Mouse (Mus musculus) gastrocnemius, postnatal 4 days (tissue): ENCODE data around the gene Jag2. TPM values are rescaled to one million over a fixed set of nuclear protein-coding genes. Genes with fewer than 3 reads are reported as not detected.

Experiments
- DNase-seq, 2 experiments: peaks; one replicate each; pipeline ENCODE4 v3.0.0; 2021 to 2022; ENCODE audit warnings: low spot score in 2 of 2, mixed read lengths in 2 of 2
- microRNA-seq: library from miRNA; unstranded; fragments of <30 nt; microRNA quantifications from one replicate; pipeline ENCODE4 v1.2.0, GENCODE M21; 2021
- total RNA-seq, 2 experiments: library from RNA; stranded (reverse); gene quantifications; 2 replicates each; pipeline ENCODE4 v1.2.3; 2021

Jag2 gene
- total RNA-seq, 2 experiments from 2014 or later = 60.4 to 60.8 TPM

GRCm38 (mm10) chr12:112871272-112871671, 58.3 kb downstream of the Jag2 start:
- no peak for DNase-seq

GRCm38 (mm10) chr12:112870775-112871174, 58.8 kb downstream of the Jag2 start:
- no peak for DNase-seq

GRCm38 (mm10) chr12:112869783-112870204, 59.8 kb downstream of the Jag2 start:
- DNase-seq = no peak

GRCm38 (mm10) chr12:112868178-112869087, 61.1 kb downstream of the Jag2 start, which contains the start of gene Gpr132:
Gene Gpr132 (minus strand): TSS chr12:112868228.
- DNase-seq = no peak

DNA sequence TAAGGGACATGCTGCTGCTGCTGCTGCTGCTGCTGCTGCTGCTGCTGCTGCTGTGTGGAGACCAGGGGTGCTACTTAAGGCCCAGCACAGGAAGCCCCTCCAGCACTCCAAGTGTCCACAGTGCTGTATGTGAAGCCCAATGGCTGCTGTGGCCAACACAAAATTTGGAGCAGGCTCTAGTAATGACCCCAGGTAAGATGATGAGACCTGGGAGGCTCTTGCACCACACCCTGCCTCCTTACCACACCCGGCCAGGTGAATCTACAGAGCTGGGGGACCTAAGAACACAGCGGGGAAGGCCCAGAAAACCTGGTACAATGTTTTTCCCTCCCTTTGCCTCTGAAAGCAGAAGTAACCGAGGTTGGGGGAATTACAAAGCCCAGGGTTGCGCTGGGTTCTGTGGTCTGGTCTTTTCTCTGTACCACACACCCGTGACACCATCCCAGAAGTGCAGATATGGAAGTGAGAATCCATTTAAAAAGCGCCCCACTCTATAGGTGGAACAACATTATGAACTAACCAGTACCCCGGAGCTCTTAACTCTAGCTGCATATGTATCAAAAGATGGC, 62.4 kb downstream of the Jag2 start:
- DNase-seq = no peak

DNA sequence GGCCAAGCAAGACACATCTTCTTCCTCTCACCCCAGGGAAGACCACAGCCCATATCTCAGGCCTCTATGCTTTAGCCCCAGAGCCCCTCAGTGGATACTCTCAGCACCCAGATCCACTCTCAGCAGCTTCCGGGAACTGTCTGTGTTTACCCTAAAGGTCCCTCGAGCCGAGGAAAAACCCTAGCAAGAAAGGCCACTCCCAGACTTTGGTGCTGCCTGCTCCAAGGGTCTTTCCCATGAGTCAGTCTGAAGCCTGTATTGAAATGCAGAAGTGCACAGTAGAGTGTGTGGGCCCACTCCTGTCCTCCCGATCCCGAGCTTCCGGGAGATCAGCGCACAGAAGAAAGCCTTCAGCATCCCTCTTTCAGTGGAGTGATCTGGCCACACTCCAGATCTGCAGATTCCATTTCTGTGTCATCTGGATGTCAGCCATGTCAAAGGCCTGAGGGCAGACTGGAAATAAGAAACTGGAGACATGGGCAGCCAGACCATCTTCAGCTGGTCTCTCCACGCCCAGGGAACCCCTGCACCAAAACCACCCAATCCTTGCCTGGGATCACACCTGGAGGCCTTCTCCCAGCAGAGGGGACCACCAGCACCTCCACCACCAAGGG, 63.0 kb downstream of the Jag2 start:
- no peak for DNase-seq

GRCm38 (mm10) chr12:112864804-112865203, 64.8 kb downstream of the Jag2 start:
- DNase-seq = no peak

GRCm38 (mm10) chr12:112861911-112862321, 67.7 kb downstream of the Jag2 start:
- DNase-seq = no peak

GRCm38 (mm10) chr12:112860765-112861164, 68.8 kb downstream of the Jag2 start:
- DNase-seq = no peak

DNA sequence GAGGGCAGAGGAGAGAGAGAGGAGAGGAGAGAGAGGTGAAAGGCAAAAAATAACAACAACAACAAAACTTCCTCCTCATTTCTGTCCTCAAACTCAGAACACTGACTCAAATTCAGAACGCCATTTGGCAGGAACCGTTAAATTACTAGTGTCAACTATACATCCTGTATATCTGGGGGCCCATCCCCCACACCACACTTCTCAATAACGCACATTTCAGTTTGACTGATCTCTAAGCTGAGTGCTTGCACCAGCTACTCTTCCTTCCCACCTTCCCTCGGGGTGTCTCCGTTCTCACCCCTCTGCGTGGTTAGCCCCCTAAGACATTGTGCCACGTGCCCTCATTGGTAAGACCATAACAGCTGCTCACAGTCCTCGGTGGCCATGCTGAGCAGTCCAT, 69.6 kb downstream of the Jag2 start:
- no peak for DNase-seq

DNA sequence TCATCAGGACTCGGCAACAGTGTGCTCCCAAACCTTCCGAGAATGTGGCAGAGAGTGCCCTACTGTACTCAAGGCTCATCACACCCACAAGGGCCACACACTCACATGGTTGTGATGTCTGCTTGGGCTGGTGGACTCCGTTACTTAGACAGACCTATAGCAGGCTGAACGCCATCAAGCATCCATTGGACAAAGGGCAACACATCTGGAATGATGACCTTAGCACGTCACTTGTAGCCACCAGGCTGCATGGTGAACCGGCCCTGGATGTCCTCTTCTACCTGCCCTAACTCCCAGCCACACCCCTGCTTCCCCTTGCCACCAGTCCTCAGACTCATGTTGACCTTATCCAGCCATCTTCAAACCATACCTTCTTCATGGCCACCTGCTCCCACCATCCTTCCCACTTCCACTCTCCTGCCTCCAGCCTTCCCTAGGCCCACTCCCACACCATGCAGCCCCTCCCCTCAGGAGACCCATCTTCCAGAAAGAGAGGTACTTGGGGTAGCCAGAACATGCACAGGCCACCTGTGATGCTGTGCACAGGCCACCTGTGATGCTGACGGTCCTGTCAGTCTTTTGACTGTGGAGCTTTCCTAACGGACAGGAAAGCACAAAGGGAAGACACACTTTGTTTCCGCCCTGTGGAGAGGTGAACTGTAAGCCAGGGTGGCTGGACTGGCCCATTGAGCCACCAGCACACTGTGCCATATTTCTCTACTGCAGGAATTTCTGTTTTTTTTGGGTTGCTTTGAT, 70.8 kb downstream of the Jag2 start:
- DNase-seq = no peak

Small RNA genes within 50 kb of the gene (microRNA-seq; reads per million reads assigned to microRNA genes)
- 1.1 reads per million for gene Mir6941

Other genes starting within 250 kb of the Jag2 start
- 10 to 100 TPM; 10.2 to 11.4 TPM for gene Cep170b, start 209.3 kb downstream of the Jag2 start, total RNA-seq
- gene Pld4, start 169.1 kb downstream of the Jag2 start, total RNA-seq = 10 to 100 TPM; 12.5 TPM
- 10 to 100 TPM; 26.7 to 32.1 TPM for gene Ahnak2, start 127.1 kb downstream of the Jag2 start, total RNA-seq
- gene Clba1, start 120.8 kb downstream of the Jag2 start, total RNA-seq = 1 to 10 TPM in 1 of 2 experiments, under 1 TPM in 1; 0.96 to 1.4 TPM
- 10 to 100 TPM; 17.1 to 20.6 TPM for gene Cdca4, start 100.4 kb downstream of the Jag2 start, total RNA-seq
- under 1 TPM; 0.10 to 0.18 TPM for gene Gpr132, start 61.5 kb downstream of the Jag2 start, total RNA-seq
- gene Nudt14, start 12.3 kb upstream of the Jag2 start, total RNA-seq = 10 to 100 TPM; 23.7 to 27.2 TPM
- gene Btbd6, start 46.7 kb upstream of the Jag2 start, total RNA-seq = 10 to 100 TPM; 18.4 to 19.4 TPM
- gene Brf1, start 70.9 kb upstream of the Jag2 start, total RNA-seq = 10 to 100 TPM; 44.2 to 52.2 TPM
- 10 to 100 TPM; 81.4 to 82.4 TPM for gene Pacs2, start 84.7 kb upstream of the Jag2 start, total RNA-seq
- gene Tex22, start 144.7 kb upstream of the Jag2 start, total RNA-seq = 1 to 10 TPM in 1 of 2 experiments, under 1 TPM in 1; 0.65 to 1.0 TPM
- gene Mta1, start 168.5 kb upstream of the Jag2 start, total RNA-seq = 10 to 100 TPM; 68.8 to 71.8 TPM
- 100 to 1,000 TPM; 141 to 153 TPM for gene Crip2, start 210.5 kb upstream of the Jag2 start, total RNA-seq
- 100 to 1,000 TPM; 331 to 336 TPM for gene Crip1, start 216.5 kb upstream of the Jag2 start, total RNA-seq
- 1 to 10 TPM; 6.4 TPM for gene Tedc1, start 226.6 kb upstream of the Jag2 start, total RNA-seq